Mouse (Mus musculus) frontal cortex, adult 2 months (tissue): ENCODE data around the gene Sh3tc1. TPM values are rescaled to one million over a fixed set of nuclear protein-coding genes. Genes with fewer than 3 reads are reported as not detected.

Source experiments
- DNase-seq, 2 experiments: peaks; one replicate each; pipeline ENCODE4 v3.0.0; 2022; ENCODE audit warnings: low spot score in 1 of 2; ENCODE audit errors: extremely low spot score in 1 of 2
- polyA plus RNA-seq: library from polyadenylated mRNA; depleted of rRNA; stranded (reverse); fragments of >200 nt; gene quantifications from 2 replicates; pipeline ENCODE4 v1.2.3, GENCODE M21; 2012

Gene Sh3tc1
- polyA plus RNA-seq, 1 experiment, result 1.1 TPM

DNA sequence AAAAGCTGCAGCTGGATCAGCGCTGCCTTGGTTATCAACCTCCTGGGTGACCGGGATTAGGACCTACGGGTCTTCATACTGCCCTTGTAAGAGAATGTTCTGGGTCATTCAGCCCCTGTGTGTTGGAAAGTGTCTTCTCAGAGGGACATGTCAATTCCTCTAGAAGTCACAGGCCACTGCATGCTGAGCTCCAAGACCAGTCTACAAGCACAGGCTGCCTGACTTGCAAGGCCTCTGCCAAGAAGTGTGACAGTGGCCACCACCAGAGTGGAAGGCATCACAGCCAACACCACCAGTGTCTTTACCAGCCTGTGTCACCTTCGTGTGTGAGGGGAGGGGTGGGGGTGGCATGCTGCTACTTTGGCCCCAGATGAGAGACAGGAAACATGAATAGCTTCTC, 16.2 kb upstream of the Sh3tc1 start:
- DNase-seq, result no peak

DNA sequence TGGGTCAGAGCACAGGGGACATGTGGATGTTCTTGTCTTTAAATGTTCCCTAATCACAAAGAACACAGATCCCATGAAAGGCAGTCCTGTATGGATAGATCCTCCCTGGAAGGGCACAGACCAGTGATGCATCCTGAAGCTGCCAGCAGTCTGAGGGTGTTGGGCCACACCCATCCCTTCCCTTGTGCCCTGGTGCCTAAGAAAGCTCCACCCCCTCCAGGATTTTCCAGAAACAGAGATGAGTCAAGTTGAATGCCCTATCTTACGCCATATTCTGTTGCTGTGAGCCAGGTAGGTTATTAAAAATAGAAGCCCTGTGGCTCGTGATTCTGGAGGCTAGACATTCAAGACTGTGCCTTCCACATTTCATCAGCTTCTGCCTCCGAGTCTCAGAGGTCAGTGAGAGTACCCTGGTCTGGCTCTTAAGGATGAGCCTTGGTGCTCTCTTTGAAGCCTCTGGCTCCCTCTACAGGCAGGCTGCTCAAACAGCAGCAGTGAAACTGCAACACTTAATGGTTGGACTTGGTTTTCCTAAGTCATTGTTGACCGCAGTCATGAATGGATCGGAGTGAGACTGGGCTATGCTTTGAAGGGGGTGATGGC, 15.4 kb upstream of the Sh3tc1 start:
- DNase-seq, result peak in 1 of 2 experiments; percentile 77

DNA sequence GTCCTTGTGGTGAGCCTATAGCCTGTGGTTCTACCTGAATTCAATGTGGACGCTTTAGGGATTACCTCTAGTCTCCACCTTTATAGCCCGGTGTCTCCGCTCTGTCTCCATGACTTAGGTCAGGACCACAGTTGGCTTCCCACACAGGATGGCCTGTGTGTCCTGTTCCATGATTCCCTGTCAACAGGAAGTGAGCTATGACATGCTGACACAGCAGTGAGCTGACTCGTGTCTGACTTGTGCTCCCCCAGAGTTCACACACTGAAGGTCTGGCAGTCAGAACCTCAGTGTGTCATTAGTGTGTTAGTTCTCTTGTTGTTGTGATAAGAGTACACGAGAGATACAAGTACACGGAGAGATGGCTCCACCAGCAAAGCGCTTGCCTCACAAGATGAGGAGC, 11.2 kb upstream of the Sh3tc1 start:
- DNase-seq, result no peak

DNA sequence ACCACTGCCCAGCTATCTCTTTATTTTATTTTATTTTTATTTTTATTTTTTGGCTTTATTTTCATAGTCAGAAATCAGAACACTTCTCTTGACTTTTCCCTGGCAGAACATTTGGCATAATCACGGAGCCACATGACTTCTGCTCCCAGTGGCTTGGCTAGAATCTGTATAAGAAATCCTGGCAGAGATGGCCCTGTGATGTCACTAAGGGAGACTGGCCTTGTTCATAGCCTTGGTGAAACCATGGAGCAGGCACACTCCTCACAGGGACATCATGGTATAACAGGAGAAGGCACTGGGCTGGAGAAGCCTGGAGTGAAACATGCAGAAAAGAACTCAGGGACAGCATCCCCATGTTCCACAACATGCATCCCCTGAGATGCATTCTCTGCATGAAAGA, 10.2 kb upstream of the Sh3tc1 start:
- DNase-seq, result no peak

DNA sequence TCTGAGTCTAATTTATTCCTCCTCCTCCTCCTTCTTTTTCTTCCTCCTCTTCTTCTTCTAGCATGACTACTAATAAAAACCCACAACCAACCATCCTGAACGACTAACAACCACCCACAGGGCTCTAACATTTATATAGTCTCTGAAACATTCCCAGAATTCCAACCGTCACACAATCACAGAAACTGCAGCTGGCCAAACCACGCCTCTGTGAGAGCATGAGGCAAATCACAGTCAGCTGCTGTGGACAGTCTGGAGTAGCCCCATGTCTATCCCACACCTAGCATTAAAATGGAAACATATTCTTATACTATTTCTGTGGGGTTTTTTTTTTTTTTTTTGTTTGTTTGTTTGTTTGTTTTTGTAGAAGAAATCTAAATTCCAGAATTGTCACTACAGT, 9.6 kb upstream of the Sh3tc1 start:
- DNase-seq, result no peak

DNA sequence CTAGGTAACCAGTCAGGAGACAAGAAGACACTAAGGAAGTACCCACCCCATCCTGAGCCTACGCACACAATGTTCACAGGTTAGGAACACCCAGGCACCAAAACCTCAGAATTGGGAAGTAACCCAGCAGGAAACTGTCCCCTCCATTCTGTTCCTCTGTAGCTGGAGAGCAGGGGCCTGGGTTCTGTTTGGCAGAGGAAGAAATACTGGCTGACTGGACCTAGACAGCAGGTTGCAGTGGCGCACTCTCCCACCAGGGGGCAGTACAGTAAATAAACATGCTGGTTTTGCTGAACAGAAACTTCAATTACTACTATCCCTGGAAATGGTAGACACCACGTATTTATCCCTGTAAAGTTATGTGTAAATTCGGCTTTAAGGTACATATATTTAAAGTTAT, 7.1 kb upstream of the Sh3tc1 start:
- DNase-seq, result peak in 1 of 2 experiments; percentile 87

DNA sequence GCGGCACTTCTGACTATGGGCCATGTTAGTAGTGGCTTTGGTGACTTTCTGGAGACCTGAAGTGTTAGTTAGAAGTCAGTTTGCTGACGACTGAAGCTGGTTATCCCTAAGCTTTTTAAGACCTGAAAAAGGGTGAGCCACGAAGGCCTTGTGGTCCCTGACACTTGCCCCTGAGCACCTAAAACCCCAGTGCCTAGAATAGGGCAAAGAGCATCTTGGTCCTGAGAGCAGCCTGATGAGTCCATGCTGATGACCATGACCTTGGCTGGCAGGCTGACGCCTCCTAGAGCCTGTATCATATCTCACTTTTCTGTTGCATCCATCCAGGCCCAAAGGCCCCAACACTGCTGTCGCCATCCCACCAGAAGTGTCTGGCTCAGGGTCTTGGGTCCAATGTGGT, 5.6 kb upstream of the Sh3tc1 start:
- no peak for DNase-seq

DNA sequence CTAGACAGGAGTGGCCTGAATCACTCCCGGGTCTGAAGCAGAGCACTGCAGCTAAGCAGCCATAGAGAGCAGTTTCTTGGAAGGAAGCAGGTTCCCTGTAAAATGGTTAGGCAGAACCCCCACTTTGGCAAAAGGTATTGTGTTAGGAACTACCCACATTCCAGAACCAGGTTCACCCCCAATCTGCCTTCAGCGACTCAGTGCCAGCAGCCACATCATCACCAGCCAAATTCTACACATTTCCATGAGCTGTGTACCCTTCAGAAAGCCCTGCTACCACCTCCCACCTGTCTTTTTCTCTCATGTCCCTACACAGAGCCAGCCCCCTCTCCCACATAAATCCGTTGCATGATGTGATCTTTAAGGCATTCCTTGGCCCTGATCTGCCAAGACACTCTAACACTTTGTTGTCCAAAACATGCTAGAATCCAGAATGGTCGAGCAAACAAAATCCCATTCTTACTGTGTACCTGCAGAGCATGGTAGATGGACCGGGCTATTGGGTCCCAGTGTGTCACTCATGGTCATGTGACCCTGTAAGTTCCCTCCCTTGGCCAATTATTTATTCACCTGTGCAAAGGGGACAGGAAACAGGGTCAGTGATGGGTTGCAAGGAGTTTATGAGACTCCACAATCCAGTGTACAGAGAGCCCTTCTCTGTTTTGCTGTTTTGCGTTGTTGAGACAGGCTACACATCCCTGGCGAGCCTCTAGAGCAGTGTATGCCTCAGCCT, 4.4 kb upstream of the Sh3tc1 start:
- peak in 1 of 2 experiments; percentile 60 for DNase-seq

DNA sequence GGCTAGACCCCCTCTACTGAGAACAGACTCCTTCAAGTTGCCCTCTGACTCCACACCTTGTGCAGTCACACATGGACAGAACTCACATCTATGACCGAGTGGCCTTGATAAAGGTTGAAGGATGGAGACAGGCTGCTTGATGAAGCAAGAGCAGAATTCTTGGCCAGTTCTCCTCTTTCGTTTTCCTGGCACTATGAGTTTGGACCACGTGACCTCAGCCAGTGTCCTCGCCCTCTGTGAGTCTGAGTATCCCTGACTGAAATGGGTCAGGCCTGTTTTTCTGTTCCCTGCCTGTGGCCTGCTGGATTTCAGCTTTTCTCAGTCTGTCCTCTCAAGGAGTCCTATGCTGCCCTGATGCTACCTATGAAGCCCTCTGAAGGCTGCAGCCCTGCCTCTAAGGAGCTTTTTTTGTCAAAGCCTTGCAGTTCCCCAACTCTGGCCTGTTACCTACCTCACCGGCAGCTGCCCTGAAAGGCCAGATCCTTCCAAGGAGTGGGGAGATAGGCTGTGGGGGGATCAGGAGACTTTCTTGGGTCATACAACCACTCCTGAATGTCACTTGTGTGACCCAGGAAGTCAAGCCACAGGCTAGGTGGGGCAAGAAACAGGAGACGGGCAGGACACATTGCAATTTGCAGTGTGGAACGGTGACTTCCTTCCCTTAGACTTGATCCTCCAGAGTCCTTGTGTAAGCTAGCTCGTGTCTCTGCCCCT, 3.6 kb upstream of the Sh3tc1 start:
- no peak for DNase-seq

DNA sequence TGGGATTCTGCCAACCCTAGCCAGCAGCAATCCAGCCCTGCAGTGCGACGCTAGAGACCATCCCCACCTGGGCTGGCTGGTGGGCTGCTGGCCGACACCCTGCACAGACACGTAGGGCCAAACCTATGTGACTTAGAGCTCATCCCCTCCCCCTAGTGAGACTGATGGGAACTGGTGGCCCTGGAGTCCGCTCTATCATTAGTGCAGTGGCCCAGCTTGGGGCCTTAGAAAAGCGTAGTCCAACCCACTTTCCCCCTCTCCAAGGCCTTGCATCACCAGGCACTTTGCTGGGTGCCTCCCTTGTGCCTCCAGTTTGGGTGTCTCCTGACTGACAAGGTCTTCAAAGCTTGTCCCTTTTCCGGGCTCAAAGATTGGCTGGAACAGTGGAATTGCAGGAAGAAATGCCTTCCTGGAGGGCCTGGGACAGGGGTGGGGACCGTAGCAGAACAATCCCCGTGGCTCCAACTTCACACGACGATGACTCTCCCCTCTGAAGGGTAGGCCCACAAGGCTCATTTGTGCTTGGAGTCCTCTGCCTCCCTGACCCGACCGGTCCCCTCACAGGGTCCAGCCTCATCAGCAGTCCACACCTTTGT, 1.5 kb upstream of the Sh3tc1 start:
- DNase-seq, result no peak

DNA sequence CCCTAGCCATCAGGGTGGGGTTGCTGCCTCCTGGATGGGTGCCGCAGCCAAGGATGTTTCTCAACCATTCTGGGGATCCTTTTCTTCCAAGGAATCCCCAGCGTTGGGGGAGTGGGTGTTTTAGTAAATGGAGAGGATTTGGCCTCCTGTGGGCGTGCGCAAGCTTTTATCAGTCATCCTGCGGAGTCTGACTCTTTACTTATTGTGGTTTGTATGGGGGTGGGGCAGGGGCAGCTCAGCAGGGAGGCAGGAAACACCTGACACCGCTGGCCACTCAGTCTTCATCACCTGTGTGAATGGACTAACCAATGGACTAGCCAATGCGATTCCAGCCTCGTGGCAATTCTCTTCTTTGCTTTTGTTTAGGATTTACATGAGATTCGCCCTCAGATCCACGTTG, 929 bp upstream of the Sh3tc1 start:
- no peak for DNase-seq

DNA sequence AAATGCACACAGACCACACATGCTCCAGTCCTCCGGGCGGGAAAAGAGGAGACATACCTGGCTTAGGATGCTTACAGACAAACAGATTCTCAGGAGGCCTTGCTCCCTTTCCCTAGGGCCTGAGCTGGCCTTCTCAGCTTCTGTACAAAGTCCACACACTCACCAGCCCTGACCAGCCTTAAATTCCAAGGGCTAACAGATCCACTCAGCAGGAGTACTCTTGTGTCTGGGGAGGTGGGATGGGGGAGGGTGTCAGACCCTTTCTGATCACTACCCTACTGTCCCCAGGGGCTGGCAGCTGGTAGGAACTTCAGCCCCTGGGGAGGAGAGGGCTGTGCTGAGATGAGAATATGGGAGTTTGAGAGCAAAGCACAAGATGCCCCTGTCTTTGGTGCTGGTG, 782 bp downstream of the Sh3tc1 start:
- no peak for DNase-seq

DNA sequence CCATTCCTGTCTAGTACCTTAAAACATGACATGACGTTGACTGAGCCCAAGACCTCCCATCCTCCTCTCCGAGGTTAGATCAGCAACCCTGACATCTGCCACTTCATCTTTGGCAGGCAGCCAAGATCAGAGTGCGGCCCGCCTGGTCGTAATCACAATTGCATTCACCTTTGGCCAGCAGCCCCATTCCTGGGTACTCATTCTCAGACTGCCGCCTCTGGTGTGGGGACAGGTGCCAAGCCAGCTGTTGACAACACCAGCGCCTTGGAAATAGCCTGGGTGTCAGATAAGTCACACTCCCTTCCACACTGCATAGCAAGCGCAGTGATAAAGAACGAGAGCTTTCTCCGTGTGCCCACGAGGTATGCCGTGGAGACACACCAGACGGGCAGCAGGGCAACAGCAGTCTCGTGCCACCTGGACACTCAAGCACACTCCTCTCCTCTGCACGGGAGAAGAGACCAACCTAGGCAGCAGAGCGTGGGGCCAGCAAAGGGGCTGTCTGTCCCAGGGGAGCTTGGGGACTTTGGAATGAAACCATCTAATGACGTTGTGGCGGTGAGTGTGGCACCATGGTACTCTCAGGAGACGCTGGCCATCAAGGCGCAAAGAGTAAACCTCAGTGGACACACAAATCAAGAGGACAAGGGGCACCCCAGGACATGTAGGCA, 2.4 kb downstream of the Sh3tc1 start:
- DNase-seq, result no peak

DNA sequence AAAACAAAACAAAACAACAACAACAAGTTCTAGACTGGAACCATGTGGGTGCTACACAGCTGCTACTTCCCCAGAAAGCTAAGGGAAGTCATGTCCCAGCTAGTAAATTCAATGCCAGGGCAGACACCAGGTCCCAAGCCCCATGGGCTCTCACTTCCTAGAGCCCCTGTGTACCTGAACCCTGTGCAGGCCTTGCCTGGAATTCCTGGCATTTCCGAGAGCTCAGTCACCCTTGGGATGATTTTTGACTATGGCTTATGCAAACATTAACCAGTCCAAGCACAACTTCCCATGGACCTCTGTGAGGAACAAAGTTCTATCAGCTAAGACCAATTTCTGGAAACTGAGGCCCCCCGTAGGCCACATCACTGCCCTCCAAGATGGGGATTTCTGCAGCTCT, 6.3 kb downstream of the Sh3tc1 start:
- DNase-seq, result no peak

DNA sequence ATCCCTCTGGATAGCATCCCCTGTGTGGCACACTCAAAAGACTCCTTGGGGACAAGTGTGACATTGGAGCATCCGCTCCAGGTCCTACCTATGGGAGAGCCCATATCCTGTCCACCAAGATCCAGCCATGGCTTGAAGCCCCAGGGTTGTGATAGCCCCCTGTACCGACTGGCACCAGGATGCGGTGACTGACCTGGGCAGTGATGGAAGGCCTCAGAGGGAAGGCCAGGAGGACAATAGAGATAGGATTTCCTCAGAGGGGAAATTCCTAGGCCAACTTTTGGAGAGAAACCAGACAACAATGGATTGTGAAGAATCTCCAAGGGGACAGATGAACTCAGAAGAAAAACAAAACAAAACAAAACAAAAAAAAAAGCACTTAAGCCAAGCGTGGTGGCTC, 8.8 kb downstream of the Sh3tc1 start:
- DNase-seq, result no peak

DNA sequence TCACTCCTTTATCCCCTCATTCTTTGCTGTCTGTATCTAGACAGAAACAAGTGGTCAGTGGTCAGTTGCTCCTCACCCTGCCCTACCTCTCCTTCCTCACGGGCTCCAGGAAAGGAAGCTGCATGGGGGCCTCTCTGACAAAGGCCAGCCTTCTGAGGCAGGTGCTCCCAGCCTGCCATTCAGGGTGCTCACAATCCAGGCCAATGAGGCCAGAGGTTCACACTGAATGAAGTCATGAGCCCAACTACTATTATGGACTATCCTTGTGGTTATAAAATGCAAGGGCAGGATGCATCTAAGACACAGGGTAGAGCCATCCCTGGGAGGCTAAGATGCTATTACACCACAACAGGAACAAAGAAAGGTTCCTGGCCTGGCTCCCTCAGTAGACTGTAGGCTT, 9.2 kb downstream of the Sh3tc1 start:
- DNase-seq, result no peak

DNA sequence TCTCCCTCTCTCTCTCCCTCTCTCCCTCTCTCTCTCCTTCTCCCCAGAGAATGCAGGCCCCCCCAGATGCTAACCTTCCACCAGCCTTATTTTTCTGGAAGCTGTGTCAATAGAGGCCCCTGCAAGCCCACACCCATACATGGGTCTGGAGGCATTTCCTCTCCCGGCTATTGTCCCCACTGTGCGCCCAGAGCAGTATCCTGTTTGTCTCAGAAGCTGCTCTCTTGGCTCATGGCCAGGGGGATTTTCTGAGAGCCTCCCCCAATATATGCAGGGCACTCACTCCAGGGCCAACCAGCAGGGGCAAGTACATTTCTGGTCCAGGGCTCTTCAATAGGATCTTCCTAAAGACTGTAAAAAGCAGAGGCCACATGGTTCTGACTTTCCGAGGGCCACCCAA, 9.9 kb downstream of the Sh3tc1 start:
- no peak for DNase-seq

DNA sequence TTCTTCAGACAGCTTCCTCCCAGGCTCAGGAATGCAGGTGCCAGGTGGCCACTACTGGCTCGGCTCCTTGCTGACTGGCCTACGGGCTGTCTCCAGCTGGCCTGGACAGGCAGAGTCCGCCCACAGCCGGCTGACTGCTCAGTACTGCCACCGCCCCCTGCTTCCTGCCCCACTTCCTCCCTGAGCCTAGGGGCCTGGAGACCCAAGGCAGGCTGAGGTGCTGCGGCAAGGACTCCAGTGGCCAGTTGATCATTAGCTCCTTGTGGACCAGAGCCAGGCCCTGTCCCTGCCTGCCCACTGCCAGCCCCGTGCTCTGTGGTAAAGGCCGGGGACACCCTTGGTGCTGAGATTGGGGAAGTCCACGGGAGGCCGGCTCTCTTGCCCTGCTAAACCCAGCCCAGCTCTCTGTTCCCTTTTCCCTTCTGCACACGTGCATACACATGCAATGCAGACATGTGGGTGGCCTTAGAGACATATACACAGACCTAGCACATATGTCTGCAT, 10.8 kb downstream of the Sh3tc1 start:
- peak; percentile 15 to 40 for DNase-seq

DNA sequence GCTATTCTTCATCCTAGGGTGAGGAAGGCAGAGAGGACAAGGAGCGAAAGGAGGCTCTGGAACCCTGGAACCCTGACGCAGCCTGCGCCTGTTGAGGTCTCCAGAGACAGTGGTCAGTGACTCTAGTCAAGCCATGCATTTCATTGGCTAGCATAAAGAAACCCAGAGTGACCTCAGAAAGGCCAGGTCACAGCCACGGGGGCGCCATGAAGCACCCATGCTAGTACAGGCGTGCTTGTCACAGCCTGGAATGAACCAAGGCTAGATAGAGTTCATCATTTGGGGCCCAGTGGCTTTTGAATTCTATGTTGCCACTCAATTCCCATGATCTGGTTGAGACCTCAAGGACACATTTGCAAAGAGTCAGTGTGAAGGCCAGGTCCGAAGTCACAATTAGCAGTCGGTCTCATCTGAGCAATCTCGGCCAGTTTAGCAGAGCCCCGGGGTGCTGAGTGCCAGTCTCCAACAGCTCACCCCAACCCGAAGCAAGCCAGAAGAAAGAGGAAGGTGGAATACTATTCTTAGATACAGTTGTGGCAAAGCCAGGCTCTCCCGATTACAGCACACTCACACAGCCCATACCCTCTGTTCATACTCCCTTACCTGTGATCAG, 11.3 kb downstream of the Sh3tc1 start:
- no peak for DNase-seq

DNA sequence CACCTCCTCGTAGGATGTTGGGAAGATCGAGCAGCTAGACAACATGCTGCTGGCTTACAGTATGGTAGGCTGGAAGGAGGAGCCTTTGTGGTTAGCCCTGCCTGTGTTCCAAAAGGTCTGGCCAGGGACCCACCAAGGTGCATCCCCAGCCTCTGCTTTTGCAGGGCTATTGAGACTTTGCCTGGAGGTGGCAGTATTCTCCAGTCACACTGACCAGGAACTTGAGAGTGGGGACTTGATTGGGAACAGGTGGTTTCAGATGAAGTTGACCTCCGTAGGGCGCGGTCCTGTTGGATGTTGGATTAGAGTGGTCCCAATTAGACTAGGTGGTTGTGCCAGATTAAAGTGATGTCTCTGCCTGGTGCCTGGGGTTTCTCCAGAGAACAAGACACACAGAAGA, 12.3 kb downstream of the Sh3tc1 start:
- DNase-seq, result no peak
